Mouse (Mus musculus): ENCODE measurements at regions not wholly inside any gene's neighbourhood (a gene's known extent, or its start where the extent isn't known, plus 50 kb on each side); places are given as distances from the start of the nearest gene placed in this dataset.

DNA sequence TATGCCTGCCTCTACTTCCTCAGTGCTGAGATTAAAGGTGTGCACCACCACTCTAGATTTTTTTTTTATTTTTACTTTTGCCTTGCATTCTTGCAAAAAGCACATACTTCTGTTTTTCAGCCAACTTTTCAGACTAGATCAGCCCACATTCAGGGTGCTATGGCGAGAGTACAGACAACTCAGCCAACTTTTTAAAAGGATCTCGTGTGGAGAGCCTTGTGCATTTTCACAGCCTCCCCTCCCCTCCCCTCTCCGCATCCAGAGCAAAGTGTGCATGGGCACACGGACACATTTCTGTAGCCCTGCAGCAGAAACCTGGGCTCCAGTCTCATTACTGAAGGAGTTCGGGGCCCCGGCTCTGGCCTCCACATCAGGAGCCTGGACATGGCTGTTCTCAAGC lies 52.6 kb upstream of the Slc6a6 start:
- WGBS = 89% methylated on average over 6 of the region's 6 CpGs
- no peaks in the 10 kb centered on the region for H3K36me3 ChIP-seq (ENCODE audit: insufficient read depth)
- H3K9me3 ChIP-seq (ENCODE audit: low read depth, low read length) = peaks cover 3% of the 10 kb centered on the region; the same call in 1 of the 2 replicates
- no peak overlapping the region for H3K4me3 ChIP-seq (ENCODE audit: low read depth, low read length)
- no peak overlapping the region for H3K4me2 ChIP-seq
- no peaks in the 10 kb centered on the region for H3K27me3 ChIP-seq (ENCODE audit: insufficient read depth, low read length)
- no peak overlapping the region for H3K9ac ChIP-seq
- H3K4me1 ChIP-seq (ENCODE audit: insufficient read depth) = no peaks in the 10 kb centered on the region
- H3K27ac ChIP-seq (ENCODE audit: low read depth) = no peak overlapping the region
- TF ChIP-seq CTCF (IDR thresholded peaks at IDR 0.05; ENCODE audit: low read depth) = no peak
- DNase-seq = no peak
- ATAC-seq (ENCODE audit: insufficient read depth) = no peak
